Mouse (Mus musculus): ENCODE measurements around the gene Creb5.

GRCm38 (mm10) chr6:53574097-53574496 is 287.0 kb downstream of the Creb5 start:
- no peak for TF ChIP-seq CTCF (IDR thresholded peaks at IDR 0.05; ENCODE audit: low read depth)
- TF ChIP-seq EP300 (IDR thresholded peaks at IDR 0.05; ENCODE audit: low read depth), result no peak
